Mouse (Mus musculus) Muller cell, postnatal 12 days (primary cell): ENCODE data around the gene Gm49354.
"Not testable (repeated sequence)": the region's sequence is repeated elsewhere in the genome, so short reads cannot be mapped to it uniquely, and the experiment has no call there.

Experiments
- DNase-seq: peaks from one replicate; pipeline ENCODE4 v3.0.0-alpha.2; 2015; ENCODE audit errors: inconsistent ontology term

Gene Gm49354

DNA sequence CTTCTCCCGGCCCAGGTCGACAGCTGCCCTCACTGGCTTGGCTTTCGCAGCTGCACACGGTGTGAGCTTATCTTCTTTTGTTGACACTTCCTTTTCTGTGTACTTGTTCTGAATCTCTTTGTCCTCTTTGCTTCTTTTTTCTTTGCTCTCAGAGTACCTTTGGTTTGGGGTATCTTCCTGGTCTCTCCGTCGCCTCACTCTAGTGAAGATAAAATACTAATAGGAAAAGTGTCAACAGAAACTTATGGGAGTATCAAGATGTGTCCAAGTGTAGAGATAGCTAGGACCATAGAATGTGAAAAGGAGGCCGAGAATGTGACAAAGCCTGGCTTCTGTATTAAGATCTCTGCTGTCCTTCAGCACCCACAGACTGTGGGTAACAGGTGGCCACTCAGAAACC lies at the start of gene Gm49354:
TSS of gene Gm49354 (minus strand) at position 101 of the 400 bp plus-strand sequence.
- DNase-seq = no peak

DNA sequence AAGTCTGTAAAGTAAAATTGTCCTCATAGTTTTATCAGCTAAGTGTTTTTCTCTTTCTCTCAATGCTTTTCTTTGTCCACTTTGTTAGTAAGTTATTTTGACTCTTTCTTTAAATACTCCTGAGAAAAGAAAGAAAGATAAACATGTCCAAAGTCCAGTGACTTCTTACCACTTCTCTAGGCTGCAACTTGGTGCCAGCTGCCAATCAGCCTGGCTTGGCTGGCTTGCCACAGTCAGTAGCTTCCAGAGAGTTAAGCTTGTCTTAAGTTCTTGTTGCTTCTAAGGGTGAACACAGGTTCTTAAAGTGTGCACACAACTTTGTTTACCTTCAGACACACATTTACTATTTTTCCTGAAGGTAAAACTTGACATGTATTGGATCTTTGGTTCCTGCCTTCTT lies 43.9 kb upstream of the Gm49354 start:
- DNase-seq = no peak

DNA sequence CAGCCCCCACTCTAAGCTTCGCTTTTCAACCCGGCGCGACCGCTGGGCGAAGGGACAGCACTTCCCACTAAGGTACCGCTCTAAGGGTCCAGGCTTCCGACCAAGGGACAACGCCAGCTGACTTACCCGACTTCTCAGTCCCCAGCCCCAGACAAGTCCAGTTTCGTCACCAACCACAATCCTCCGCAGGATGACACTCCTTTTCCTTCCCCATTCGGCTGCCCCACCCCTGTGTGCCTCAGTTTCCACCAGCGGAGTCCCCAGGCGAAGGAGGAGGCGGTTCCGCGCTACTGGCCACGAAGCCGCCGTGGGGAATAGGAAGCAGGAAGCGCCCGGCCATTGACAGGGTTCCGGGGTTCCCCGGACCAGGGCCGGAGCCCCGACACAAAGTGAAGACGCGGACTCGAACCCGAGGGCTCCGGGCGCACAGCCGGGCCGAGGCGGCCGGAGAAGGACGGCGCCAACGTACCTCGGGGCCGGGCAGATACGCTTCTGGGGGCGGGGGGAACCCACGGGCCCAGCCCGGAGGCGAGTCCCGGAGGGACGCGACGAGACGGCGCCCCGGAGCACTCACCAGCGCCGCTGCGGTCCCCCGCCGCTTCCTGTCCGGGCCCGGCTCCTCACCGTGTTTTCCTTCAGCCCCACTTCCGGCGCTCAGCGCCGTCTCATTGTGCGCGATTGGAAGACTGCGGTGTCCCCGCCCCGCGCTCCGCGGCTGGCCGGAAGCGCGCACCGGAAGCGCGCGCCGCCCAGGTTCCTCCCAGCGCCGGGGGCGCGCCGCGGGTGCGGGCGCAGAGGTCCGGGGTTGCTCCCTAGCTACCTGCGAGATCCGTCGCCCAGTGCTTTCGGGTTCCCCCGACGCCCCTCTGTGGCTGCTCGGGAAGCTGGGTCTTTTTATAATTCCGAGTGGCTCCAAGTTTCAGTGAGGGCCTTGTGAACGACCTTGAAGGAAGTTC lies 40.7 kb upstream of the Gm49354 start, which contains the start of gene Tut7:
TSS of gene Tut7 (minus strand) at position 641 of the 956 bp plus-strand sequence.
- DNase-seq = peak; percentile 97

DNA sequence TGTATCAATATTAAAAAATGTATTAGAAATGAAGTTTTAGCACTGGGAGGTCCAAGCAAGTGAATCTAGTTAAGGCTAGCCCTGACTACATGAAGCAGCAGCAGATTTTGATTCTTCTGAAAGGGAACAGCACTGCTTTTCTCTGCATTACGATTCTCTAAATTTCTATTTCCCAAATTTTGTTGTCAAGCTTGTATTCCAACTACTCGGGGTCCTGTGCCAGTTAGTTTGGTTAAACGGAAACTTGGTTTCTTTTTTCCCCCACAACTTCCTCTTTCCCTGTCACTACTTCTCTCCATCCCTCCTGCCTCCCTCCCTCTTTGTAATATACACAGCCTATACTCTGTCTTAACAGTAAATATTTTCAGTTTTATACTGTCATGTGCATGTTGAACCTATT lies 38.8 kb upstream of the Gm49354 start:
- DNase-seq = no peak

DNA sequence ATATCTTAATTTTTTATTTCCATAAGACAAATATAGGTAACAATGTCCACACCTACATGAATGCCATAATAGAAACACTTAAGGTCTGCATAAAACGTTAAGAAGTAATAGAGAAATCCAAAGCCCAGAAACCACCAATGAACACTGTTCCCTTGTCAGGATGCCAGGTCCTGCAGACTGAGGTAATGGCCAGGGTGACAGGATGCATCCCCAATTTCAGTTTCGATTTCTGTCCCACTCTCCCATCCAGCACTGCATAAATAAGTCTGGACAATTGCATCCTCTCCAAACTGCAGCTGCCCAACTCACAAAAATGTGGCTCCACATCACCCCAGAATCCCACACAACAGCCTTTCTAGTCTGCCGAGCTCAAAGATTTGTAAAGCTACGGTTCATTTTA lies 38.1 kb upstream of the Gm49354 start:
- no peak for DNase-seq

DNA sequence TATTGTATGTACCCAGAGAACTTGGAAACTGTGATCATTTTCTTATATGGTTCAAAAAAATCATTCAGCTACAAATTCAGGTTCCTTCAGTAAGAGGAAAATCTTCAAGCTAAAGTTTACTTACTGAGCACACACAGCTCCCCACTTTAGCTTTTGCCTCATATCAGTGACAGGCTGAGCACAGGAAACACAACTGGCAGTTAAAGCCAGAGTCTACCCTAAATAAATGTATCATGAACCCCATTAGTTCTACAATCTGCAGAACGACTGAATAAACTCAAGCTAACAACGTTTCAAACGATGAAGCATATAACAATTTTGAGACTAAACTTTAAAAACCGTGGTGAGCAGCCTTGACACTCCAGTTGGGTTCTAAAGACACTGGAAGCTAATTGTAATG lies 35.3 kb upstream of the Gm49354 start:
- no peak for DNase-seq

DNA sequence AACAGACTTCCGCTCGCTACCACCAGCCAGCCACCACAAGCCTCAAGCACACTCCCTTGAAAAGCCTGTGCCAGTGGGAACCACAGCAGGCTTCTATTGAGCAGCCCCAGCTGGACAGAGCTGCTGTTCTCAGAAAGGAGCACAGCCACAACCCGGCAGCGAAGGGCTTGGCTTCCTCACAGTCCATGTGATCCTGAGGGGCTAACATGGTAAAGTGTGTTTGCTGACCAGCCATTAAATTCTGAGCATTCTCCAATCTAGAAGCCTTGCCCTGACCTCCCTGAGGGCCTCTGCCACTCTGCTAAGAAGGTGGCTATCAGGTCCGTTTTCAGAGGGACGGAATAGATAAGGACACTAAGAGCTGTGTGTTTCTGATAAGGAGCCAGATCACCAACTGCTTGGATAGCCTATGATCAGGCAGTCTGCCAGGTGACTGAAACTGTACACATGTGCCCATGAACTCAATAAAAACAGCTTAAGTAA lies 32.1 kb upstream of the Gm49354 start:
- DNase-seq = no peak

DNA sequence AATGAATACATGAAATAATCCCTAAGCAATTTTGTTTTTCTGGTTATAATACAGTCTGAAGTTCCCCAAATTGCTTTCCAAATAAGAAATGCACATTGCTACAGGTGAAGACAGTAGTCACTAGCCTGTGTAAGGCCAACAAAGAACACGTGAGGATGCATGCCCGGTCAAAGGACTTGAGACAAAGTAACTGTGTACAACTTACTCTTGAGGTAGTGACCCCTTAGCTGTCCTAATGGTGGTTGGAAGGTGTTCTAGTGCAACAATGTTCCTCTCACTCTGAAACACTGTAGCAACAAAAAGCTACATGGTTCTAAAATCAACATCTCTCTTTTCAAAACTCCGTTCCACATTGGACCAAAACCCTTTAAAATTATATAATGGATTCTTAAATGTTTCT lies 29.5 kb upstream of the Gm49354 start:
- DNase-seq = no peak

DNA sequence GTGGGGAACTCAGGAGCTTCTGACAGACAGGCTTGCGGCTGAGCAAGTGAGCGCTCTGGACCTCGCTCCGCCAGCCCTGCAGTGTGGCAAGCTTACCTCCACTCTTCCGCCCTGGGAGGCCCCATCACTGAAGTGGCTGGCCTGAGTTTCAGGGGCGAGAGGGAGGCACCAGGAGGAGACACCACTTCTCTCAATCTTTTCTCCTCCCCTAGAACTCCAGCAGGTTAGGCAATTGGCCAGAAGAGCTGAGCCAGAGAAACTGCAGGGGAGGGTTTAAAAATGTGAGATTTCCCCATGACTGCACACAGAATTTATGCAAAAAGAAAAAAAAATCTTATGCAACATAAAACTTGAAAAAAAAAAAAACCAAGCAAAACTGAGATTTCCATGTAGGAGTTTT lies 19.0 kb upstream of the Gm49354 start:
- DNase-seq = peak; percentile 13

DNA sequence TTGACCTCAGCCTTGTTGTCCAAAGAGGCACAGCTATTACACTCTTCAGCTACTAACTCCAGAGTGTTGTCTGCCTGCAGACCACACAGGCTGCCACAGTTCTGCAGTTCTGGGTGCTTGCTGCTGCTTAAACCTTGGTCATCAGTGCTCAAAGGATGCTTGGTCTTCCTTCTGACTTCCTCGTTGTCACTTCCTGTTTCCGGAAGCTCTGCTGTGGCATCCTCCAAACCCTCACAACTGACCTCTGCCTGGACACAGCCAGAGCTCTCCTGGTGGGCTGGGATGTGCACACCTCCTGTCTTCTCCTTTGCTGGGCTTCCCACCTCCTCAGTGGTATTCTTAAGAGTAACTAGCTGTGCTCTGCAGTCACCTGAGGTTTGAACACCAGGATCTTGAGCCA lies 18.0 kb upstream of the Gm49354 start:
- no peak for DNase-seq

DNA sequence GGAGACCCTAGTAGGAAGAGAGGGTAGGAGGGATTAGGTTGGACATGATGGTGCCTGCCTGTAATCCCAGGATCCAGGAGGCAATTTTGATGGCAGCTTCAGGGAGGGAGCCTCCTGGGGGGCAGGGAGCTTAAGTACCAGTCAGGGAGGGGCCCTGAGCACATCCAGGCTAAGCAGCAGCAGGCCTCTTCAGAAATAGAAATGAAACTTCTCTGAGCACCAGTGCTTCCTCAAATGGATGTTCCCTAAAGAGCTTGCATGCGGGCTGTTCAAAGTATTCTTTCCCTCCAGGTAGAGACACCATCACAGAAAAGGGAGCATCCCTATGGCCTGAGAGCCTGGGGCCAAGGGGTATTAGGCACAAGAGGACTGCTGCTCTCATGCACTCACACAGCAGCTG lies 16.3 kb upstream of the Gm49354 start:
- DNase-seq = no peak

DNA sequence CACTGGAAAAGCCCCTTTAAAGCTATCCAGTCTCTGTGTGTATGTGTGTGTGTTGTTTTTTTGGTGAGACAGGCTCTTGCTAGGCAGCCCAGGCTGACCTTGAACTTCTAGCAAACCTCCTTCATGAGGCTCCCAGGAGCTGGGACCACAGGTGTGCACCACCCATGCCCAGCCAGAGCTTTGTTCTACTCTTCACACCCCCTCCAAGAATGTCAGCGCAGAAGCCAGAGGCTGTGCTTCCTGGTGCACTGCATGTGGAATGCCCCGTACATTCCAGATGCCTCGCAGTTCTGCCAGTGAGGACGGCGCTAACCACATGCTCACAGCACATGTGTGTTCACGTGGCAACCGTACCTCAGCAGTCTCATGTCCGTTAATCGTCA lies 14.4 kb upstream of the Gm49354 start:
- DNase-seq = no peak

DNA sequence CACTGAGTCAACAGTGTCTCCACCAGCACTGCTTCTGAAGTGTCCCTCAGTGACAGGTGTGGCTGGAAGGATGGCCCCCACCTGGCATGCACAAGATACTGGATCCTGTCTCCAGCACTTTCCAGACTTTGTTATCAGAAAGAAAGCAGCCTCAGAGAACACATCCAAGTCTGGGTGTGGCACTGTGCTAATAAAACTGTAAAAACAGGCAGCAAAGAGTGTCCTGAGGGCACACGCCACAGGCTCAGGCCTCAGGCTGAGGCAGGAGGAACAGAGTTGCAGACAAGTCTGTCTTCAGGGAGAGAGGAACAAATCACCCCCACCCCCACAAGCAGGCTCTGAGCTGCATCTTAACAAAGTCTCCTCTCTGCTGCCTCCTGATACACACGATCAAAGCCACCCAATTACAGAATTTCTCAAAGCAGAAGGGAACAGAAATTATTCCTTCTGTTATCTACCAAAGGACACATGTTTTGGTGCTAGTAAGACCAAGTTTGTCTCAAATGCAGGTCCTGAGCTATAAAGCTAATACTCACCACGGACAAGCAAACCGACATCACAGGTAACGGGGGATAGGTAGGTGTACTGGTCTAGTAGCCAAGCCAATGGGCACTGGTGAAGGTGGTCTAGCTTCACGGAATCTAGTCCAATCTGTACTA lies 13.9 kb upstream of the Gm49354 start:
- no peak for DNase-seq

DNA sequence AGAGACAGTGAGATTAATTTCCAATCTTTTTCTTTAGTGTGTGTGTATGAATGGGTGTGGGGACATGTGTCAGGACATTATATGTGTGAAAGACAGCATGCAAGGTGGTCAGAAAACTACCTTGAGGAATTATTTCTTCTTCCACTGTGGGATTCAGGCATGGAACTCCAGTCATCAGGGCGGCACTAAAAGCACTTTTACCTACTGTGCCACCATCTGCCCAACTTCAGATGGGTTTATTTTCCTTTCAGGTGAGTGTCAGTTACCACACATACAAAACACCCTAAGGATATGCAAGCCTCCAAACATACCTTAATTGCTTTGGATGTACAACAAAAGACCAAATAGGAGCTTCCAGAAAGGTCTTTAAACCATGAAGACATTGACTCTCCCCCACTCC lies 12.7 kb upstream of the Gm49354 start:
- DNase-seq = no peak

DNA sequence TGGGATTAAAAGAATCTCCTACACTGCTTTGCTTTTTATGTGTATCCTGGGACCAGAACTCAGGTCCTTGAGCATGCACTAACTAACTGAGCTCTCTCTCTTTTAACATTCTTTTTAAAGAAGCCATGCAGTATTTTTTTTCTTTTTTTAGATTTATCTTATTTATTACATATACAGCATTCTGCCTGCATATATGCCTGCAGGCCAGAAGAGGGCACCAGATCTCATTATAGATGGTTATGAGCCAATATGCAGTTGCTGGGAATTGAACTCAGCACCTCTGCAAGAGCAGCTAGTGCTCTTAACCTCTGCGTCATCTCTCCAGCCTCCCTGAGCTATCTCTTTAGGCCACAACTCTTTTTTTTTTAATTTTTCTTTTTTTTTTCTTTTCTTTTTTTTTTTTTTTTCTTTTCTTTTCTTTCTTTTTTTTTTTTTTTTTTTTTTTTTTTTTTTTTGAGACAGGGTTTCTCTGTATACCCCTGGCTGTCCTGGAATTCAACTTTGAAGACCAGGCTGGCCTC lies 2.2 kb downstream of the Gm49354 start:
- DNase-seq = not testable (repeated sequence)

DNA sequence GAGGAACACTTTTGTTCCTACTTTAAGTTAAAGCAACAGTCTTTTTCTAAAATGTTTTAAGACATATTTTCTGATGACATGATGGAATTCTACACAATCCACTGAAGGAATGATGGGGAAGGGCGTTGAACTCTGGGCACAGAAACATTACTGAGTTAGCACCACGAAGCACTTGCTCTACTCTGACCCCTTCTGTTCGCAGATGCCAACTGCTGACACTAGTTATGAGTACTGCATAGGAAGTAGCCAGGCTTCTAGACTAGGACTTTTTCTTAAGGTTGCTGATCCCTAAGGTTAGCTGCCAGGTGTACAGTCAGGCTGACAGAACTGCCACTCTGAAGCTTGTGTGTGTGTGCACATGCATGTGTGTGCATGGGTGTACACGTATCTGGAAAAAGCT lies 2.8 kb downstream of the Gm49354 start:
- DNase-seq = no peak

DNA sequence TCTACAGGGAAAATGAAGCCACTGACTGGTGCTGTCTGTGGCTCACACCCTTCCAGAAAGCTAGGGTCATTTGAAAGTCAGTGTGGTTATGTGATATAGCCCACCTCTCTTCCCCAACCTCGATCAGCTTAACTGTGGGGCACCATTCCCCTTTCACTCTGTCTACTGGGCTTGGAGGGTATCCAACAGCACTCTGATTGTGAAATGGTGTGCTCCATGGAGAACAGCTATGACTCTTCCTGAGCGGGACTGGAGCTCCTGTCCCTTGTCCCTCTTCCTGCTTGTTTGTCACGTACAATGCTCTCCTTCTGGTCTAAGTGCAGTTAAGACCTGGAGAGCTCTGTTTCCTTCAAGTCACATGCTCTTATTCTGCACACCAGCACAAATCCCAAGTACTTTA lies 6.9 kb downstream of the Gm49354 start:
- DNase-seq = no peak

DNA sequence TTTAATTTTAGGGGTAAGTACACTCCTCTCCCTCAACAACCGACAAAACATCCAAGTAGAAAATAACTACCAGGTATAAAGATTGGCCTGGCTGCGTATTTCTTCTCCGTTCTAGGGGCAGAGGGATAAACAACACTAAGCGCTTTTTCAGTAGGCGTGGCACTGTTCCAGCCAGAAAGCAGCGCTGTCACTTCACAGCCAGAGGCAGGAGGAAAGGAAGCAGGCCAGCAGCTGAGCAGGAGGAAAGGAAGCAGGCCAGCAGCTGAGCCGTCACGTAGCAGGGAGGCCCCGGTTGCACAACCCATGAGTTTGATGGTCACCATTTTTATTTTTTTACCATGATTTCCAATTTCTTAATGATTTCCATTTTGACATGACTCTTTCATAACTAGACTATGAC lies 10.8 kb downstream of the Gm49354 start:
- peak; percentile 39 for DNase-seq

DNA sequence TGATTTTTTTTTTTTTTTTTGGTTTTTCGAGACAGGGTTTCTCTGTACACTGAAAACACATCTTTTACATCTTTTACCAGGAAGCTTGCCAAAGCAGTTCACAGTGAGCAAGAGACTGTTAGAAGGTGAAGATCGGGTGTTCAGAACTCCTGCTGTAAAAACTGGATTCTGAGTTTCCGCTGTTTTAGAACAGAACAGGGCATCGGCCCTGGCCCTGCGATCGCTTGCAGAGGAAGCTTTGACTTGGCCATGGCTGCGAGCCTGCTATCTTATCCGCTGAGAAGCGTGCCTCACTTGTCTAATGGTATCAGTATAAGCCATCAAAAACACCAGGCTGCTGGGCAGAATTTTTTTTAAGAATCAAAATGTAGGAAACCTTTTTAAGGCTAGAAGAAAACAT lies 11.2 kb downstream of the Gm49354 start:
- peak; percentile 24 for DNase-seq

DNA sequence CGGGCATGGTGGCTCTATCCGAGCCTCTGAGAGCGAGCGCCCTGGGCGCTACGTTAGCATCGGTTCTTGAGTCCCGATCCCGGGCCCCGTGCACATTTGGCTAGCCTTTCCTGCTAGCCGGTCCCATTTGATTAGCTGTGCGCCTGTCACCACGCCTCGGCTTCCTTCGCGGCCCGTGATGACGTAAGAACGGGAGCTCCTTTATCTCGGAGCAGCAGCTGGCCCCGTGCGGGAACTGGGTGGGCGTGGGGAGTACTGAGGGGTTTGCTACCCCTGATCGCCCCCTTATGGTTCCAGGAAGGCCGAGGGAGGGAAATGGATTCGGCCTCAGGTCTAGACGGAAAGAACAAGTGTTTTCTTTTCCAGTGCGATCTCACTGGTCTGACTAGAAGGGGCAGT lies 11.9 kb downstream of the Gm49354 start:
- DNase-seq = peak; percentile 91

DNA sequence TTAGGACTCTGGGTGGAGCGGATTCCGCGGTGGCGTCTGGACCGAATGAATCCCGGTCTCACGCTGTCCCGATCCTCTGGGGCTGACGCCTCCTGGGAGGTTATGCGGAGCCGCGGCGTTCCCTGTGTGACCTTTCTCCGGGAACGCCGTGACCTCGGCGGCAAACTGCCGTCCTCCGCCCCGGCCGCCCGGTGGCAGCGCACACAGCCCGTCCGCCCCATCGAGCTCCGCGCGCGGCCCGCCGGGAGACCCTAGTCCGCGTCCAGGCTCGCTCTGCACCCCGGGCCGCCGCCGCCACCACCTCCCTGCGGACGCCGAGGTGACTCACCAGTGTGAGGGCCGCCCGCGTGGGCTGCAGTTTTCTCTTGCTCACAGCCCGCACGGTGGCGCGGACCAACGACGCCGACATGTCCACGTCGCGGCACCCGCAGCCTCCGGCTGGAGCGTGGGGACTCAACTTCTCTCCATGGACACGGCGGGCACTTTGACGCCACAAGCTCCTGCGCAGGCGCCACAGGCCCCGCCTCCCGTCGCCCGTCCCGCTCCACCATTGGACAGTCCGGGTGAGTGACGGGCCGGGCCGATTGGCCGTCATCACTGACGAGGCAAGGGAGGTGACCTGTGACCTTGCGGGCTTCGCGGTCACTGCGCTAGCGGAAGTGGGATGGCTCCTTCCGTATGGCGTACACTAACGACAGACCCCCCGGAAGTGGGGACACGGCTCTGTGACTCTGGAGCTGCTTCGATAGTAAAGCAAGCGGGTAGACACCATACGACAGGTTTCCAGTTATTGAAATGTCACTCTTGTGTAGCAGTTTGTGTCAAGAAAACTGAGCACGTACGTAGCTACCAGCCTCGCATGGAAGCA lies 12.5 kb downstream of the Gm49354 start, which contains the start of gene Isca1:
TSS of gene Isca1 (minus strand) at position 515 of the 868 bp plus-strand sequence.
- DNase-seq = peak; percentile 99

DNA sequence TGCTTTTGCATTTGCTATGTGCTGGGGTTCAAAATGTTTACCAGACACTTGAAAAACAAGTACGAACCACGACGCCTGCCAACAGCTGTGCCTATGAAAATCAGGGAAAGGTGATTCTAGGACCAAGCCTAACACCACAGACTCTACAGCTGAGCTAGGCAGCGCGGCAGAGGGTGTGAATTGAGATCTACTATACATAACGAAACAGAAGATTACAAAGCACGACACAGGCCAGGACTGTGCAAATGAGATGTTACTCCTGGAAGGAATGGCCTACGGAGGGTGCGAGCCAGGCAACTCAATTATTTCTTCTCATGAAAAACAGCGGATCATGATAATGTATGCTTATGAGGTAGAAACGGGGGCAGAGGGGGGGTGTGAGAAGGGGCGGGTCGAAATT lies 13.5 kb downstream of the Gm49354 start:
- no peak for DNase-seq
